Mouse (Mus musculus) thymus, adult 18-20 months (tissue): ENCODE measurements at regions not wholly inside any gene's neighbourhood (a gene's known extent, or its start where the extent isn't known, plus 50 kb on each side); places are given as distances from the start of the nearest gene placed in this dataset.

ENCODE experiments used
- DNase-seq, 2 experiments: peaks; one replicate each; pipeline ENCODE4 v3.0.0; 2022; ENCODE audit warnings: mixed read lengths in 2 of 2

- DNase-seq, result no peak
Observed at GRCm38 (mm10) chr16:93246825-93247224, 357.0 kb downstream of the Setd4 start.

- DNase-seq, result no peak
Observed at GRCm38 (mm10) chr16:93245738-93246137, 358.1 kb downstream of the Setd4 start.

GRCm38 (mm10) chr16:93238898-93239297 lies 365.0 kb downstream of the Setd4 start:
- DNase-seq, result no peak

- no peak for DNase-seq
Observed at GRCm38 (mm10) chr16:93238326-93238725, 365.5 kb downstream of the Setd4 start.

- DNase-seq, result no peak
Observed at GRCm38 (mm10) chr16:93225644-93226043, 378.2 kb downstream of the Setd4 start.

GRCm38 (mm10) chr16:93225196-93225595 lies 378.7 kb downstream of the Setd4 start:
- DNase-seq, result no peak

GRCm38 (mm10) chr16:93219731-93220130 lies 384.1 kb downstream of the Setd4 start:
- DNase-seq, result no peak

- no peak for DNase-seq
Observed at GRCm38 (mm10) chr16:93218402-93218801, 385.5 kb downstream of the Setd4 start.

- DNase-seq, result no peak
Observed at GRCm38 (mm10) chr16:93217600-93218226, 386.1 kb downstream of the Setd4 start.

GRCm38 (mm10) chr16:93215630-93216029 lies 388.2 kb downstream of the Setd4 start:
- DNase-seq, result no peak

- no peak for DNase-seq
Observed at GRCm38 (mm10) chr16:93213618-93214017, 387.7 kb upstream of the Runx1 start.

- no peak for DNase-seq
Observed at GRCm38 (mm10) chr16:93207675-93208074, 381.7 kb upstream of the Runx1 start.

- DNase-seq, result no peak
Observed at GRCm38 (mm10) chr16:93207217-93207616, 381.3 kb upstream of the Runx1 start.

- no peak for DNase-seq
Observed at GRCm38 (mm10) chr16:93206325-93206724, 380.4 kb upstream of the Runx1 start.

GRCm38 (mm10) chr16:93204601-93205000 lies 378.7 kb upstream of the Runx1 start:
- DNase-seq, result no peak

- DNase-seq, result no peak
Observed at GRCm38 (mm10) chr16:93202591-93202990, 376.6 kb upstream of the Runx1 start.

GRCm38 (mm10) chr16:93197300-93197699 lies 371.4 kb upstream of the Runx1 start:
- DNase-seq, result no peak

GRCm38 (mm10) chr16:93193921-93194481 lies 368.1 kb upstream of the Runx1 start:
- DNase-seq, result no peak

GRCm38 (mm10) chr16:93193263-93193662 lies 367.3 kb upstream of the Runx1 start:
- no peak for DNase-seq

GRCm38 (mm10) chr16:93192651-93193173 lies 366.8 kb upstream of the Runx1 start:
- DNase-seq, result no peak

- DNase-seq, result peak; percentile 40 to 67
Observed at GRCm38 (mm10) chr16:93191174-93191573, 365.2 kb upstream of the Runx1 start.

GRCm38 (mm10) chr16:93190301-93190700 lies 364.4 kb upstream of the Runx1 start:
- no peak for DNase-seq

- DNase-seq, result no peak
Observed at GRCm38 (mm10) chr16:93189875-93190274, 363.9 kb upstream of the Runx1 start.

- no peak for DNase-seq
Observed at GRCm38 (mm10) chr16:93189412-93189811, 363.5 kb upstream of the Runx1 start.

GRCm38 (mm10) chr16:93186554-93186953 lies 360.6 kb upstream of the Runx1 start:
- no peak for DNase-seq
